Mouse (Mus musculus) T-helper 1 cell (primary cell): ENCODE data around the gene Dgki.

Experiments
- in situ Hi-C: fragments of 300-600 bp; cut with MboI, MseI; formaldehyde crosslinking; loops from one replicate; pipeline ENCODE4 v1.15.1; 2025; ENCODE audit warnings: high pct_unique_total_duplicates

Dgki gene

DNA sequence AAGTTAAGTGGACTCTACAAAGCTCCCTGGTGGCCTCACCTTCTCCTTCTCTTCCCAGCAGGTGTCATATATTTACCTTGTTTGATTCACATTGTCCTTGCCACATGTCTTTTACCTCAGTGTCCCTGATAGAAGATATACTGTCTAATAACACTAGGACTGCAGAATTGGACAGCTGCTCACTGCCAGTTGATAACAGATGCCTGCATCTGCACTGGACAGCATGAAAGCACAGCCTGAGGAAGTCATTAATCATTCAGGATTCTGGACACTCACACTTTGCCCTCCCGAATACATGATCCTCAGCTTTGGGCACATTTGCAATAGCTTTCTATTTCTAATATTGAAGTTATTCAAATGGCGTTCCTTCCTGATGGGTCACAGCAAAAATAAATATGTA is 362.5 kb downstream of the Dgki start:
- in situ Hi-C loops, result no loop called here

DNA sequence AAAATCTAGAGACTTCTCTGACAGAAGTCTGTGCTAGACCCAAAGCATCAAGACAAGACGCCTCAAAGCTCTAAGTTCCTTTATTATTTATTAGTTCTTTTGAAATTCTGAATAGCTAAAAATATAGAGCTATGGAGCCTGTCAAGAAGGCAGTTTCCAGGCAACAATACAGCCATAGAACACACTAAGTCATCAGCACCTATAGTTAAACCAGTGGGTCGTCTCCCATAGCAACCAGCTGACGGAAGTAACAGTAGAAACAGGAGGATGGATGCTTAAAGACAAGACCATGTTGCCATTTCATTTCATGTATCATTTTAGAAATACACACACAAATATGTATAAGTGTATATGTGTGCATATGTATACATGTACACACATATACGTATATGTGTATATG is 363.2 kb downstream of the Dgki start:
- in situ Hi-C loops, result no loop called here

DNA sequence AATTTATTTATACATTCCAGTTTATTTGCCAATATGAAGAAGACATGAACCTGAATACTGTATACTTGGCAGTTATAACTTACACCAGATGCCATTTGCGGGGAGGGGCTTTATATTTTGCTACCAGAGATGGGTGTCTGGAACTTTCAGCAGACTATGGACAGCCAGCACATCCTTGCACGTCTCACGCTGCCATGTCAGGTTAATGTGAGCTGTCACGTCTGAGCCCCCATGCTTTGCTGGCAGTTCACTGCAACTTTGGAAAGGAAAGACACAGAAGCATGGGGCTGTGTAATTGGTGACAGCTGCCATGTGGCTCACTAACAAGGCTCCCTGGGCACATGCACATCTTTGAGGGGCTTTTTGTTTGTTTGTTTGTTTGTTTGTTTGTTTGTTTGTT is 368.5 kb downstream of the Dgki start:
- in situ Hi-C loops, result no loop called here

DNA sequence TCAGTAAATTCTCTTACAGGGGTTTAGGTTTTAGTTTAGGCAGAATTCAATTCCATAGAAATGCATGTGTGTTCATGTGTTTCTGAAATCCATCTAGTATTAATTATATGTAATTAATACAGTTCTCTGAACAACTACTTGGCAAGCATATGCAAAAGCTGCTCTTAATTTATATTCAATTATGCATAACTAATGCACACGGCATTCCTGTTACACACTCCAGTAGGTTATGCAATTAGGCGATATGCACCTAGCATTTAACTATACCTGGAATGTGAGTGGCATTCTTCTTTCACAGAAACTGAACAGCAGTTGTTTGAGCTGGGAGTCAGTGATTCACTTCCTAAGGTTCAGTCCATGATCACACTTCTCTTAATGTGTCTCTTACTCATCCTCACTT is 370.2 kb downstream of the Dgki start:
- in situ Hi-C loops, result no loop called here

DNA sequence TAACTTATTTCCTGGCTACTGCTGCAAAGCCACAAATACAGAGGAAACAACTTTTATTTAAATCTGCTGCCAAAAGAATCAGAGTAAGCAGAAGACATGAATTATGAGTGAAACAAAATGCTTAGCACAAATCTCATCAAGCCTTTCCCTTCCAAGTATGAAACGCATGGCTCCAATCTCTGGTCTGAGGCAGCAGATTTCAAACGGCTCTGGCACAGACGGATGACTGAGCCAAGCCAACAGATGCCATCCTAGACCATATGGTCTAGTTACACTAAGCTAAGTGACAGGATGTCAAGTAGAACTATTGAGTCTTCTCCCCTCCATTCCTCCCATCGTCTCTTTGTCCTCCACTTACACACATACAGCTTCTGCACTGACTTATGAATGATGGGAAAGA is 373.5 kb downstream of the Dgki start:
- in situ Hi-C loops, result no loop called here

DNA sequence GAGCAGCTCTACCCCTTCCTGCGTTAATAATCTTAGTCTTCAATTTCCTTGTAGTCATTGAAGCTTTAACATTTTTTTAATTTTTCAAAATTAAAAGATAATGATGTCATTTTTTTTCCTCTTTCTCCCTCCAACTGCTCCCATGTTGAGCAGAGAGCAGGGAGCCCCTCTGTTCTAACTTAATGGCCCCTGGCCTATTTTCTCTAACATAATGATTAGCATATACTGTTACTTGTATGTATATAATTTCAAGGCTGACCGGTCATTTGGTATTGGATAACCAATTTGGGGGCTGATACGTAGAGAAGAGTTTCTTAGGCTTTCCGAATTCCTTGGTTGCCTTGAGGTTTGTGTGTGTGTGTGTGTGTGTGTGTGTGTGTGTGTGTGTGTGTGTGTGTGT is 378.0 kb downstream of the Dgki start:
- in situ Hi-C loops, result no loop called here

DNA sequence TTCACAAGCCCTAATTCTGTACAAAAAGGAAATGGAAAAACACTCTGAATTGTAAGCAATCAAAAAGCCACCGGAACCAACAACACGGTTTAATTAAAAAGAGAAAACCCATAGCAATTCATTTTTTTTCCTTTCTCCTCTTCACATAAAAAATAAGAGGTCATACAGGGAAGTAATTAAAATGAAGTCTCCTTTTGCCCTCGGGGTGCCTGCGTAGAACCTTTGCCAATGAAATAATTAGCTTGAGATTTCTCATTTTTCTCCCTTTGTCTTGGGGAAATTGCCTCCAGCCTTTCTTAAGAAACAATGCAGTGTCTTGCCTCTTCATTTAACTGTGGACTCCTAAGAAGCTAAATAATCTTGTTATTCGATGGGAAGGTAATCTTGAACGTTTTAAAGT is 388.4 kb downstream of the Dgki start:
- in situ Hi-C loops, result no loop called here

DNA sequence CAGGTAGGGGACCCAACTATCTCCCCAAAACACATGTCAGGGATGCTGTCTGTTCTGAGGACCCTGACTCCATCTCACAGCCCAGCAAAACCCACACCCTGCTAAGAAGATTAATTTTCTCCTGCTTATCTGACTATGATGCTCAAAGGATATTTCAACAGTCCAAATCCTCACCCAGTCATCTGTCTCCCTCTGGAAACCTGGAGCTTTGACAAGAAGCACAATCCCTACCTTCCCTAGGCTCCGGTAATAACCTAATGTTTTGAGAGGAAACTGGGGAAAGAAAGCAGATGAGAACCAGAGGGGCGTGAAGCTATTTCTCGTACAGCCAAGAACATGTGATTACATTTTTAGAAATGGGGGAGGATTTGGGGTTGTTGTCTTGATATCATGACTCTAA is 392.8 kb downstream of the Dgki start:
- in situ Hi-C loops, result no loop called here

DNA sequence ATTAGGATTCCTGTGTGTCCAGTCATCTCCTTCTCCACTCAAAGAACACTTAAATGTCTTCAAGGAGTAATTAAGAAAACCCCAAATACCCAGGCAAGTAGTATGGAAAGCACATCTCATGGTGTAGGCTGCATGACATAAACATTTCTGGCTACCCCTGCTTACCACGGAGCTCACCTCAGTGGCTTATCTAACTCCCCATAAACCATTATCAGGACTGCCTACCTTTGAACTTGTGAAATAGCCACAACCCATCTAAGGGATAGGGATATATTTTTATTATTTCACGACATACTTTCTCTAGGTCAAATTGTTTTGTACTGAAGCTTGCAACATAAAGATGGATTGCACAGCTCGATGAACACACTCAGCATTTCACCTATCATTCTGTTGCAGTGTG is 394.0 kb downstream of the Dgki start:
- in situ Hi-C loops, result no loop called here

DNA sequence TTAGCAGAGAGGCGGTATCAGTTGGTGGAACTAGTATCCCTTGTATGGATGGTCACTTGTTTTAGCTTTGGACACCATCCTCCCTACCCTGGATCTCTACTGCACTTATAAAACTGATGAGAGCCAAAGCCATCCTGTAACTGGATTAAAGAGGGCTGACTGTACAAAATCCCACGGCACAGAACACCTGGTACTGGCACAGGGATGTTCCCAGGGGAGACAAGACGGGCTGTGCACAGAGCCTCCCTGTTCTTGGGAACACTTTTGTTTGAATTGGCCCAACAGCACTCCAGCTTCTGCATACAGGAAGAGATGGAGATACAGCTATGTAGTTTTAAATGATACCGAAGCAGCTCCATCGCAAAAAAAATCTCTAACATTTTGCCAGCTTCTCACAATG is 395.1 kb downstream of the Dgki start:
- in situ Hi-C loops, result no loop called here

DNA sequence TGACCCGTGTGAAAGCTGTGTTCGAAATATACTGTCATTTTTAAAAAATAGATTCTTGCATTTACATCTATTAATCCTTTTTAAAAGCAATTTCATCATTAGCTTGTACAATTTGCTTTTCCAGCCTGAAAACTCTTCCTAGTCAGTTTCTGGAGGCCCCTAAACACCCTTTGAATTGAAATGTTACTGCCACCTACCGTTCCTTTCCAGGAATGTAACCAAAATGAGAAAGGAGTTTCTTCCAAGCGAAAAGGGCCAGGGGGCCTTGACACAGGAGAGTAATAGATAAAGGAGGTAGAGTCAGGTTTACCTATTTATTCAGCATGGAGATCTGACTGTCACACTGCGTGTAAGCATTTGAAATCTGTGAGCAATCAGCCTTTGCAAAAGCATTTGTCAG is 396.2 kb downstream of the Dgki start:
- in situ Hi-C loops, result no loop called here

DNA sequence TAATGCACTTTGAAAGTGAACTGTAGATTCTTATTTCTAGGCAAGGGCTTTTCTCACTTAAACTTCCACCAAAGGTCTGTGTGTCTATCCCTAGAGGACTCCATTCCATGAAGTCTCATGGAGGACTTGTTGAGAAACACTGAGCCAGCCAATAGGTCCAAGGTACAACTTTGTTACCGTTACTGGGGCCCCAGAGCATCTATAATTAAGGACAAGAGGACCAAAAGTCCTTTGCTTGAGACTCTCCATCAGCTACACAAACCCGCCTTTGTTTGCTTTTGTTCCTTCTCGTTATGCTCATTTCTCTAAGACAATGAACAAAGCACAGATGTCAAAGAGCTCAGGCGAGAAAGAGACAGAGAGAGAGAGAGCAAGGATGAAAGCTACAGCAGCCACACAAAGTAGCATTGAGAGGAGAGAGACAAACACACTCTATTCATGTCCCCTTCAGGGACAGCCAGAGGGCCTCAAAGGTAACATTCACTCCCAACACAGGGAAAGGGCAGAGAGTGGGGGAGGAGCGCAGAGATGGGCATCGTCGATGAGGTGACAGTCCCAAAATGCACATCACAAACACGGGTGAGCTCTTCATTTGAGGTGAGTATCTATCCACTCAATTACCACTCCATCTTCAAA is 396.7 kb downstream of the Dgki start:
- in situ Hi-C loops, result no loop called here

DNA sequence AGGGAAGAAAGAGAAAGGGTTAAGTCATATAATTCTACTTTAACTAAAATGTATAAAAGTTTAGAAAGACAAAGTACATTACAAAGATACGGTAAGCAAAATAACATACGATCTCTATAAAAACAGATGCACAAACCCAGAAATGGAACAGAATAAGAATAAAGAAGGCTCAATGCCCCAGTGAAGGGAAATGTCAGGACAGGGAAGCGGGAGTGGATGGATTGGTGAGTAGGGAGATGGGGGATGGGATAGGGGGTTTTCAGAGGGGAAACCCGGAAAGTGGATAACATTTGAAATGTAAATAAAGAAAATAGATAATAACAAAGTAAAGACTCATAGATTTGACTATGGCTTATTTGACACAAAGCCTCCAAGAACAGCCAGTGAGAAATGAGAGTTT is 400.1 kb downstream of the Dgki start:
- in situ Hi-C loops, result loop anchor here (10.0 kb wide), 1 partner anchor 765 kb away; no protein-coding TSS in a partner anchor

DNA sequence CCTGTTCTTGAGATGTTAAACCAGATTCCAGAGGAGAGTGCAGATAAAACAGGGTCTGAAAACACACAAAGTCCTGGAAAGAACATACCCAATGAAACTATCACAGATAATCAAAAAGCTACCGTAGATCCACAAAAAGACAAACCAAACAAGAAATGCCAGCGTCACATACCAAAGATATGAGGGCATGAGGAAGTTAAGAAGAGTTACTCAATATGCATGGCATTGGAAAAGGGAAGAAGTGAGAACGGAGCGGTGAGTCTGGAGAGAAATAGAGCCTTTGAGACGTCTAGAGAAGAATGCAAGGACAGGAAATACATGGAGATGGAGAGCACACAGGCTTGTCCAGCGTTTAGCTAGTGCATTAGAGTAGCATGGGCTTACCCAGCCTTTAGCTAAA is 401.6 kb downstream of the Dgki start:
- in situ Hi-C loops, result loop anchor here (10.0 kb wide), 1 partner anchor 766 kb away; no protein-coding TSS in a partner anchor

DNA sequence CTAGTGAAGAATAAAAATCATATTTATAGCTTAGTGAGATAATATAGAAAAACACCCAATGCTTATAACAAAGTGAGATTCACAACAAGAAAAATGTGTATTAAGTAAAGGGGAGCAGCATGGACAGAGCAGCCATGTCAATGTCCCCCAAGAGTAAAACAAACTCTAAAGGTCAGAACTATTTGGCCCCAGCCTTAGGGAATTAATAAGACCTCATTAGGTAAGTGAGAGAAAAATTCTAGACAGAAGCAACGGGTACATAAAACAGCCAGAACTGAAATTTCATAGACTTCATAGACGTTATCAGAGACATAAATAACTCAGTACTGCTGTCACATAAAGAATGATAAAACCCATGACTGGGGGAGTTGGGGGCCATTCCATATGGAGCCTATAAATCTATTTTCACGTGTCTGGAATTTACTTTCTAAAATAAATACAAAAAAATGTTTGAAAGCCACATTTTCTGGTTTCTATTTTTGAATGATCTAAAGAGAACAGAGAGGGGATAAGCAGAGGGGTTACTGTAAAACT is 402.3 kb downstream of the Dgki start:
- in situ Hi-C loops, result loop anchor here (10.0 kb wide), 1 partner anchor 767 kb away; no protein-coding TSS in a partner anchor

DNA sequence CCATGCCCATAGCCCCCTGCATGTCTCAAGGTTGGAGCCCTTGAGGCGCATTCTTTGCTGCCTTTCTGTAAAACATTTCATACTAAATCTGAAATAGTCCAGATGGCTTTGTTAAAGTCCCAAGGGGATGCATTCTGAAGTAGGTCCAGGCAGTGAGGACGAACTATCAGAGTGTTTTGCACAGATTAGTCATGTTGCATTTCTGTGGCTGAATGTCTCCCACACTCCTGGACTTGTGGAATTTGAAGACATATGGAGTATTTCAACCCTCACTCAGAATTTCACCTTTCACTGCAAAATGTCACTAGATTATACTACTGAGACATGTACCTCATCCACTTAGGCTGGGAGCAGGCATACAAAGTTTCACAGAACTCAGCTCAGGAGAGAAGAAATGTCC is 403.3 kb downstream of the Dgki start:
- in situ Hi-C loops, result loop anchor here (10.0 kb wide), 1 partner anchor 768 kb away; no protein-coding TSS in a partner anchor

DNA sequence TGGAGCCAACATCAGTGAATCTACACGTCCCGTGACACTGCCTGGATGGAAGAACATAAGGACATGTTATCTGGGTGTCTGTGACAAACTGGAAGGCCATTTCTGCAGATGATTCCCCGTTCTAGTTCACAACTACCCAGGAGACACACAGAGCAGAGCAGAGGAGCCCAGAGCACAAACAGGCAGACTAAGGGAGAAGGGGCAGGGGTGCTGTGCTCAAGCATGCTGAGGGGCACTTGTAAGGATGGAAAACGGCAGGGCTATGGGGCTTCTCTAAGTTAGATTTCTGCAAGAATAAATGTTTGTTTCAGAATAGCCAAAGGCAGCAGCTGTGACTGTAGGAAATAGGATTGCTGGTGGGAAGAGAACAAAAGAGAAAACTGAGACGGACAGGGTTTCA is 408.2 kb downstream of the Dgki start:
- in situ Hi-C loops, result loop anchor here (10.0 kb wide), 1 partner anchor 773 kb away; no protein-coding TSS in a partner anchor

DNA sequence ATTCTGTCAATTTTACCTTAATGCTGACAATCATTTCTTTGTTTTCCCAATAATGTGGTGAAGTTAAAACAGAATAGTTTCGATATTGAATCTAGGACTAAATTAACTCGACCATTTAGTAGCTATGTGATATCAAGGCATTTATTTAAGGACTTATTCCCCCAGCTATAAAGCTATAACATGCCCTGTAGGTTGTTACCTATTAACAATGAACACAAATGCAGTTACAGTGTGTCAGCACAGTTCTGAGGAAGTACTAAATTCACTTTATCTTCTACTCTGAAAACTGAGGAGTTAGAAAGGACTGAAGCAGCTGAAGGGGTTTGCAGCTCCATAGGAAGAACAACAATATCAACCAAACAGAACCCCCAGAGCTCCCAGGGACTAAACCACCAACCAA is 409.2 kb downstream of the Dgki start:
- in situ Hi-C loops, result loop anchor here (10.0 kb wide), 1 partner anchor 774 kb away; no protein-coding TSS in a partner anchor

DNA sequence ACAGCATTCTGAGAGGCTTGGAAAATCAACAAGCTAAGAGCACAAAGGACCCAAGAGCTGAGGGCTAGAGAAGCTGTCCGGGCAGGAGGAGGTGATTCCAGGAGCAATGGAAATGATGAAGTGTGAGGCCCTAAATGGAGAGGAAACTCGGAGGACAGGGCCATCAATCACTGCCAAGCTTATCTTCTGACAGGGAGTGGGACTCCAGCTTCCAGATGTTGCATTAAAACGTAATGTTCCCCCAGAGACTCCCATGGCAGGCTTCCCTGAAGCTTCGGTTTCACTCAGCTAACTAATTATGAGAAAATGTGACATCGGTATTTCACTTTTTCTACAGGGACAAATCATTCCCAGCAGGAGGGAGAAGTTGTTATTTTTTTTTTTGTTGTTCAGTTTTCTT is 409.7 kb downstream of the Dgki start:
- in situ Hi-C loops, result loop anchor here (10.0 kb wide), 1 partner anchor 775 kb away; no protein-coding TSS in a partner anchor

DNA sequence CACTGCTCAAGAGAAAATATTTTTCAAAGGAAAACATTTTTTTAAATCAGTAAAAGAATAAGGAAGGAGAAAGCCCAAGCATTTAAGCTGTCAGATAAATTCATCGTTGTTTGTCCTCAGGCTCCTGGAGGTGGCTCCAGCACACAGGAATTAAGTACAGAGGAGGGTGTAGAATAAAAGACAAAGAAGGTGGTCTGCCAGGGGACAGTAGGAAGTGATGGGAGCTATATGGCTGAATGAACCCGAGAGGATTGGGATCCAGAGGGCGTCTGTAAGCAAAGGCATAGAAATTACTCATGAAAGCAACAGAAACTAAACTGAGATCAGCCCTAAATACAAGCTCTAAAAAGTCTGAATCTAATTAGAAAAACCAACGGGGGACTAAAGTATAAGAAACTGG is 418.7 kb downstream of the Dgki start:
- in situ Hi-C loops, result no loop called here

DNA sequence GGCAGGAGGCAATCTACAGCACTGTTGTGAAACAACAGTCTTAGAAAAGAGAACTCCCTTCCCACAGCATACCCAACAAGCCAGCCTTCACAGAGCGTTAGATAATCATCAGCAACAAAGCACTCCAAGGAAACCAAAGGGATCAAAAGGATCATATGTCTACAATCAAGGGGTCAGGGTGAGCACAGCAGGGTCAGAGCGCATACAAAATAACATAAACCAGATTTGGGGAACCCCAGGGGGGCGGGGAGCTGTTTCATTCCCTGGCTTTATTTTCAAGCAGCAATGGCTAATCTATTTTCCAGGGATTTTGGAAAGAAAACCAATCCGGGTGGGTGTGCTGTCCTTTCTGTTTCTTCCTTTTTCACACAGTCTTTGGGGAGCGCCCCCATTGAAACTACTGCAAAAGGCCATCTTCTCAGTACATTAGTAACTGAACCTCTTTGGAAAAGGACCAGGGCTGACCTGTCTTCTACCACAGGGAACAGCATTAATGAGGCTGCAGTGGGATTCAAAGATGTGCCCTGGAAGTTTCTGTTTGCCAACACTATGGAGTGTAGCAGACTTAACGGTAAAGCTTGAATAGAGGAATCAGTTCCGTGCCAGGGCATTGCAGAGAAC is 419.2 kb downstream of the Dgki start:
- in situ Hi-C loops, result no loop called here

DNA sequence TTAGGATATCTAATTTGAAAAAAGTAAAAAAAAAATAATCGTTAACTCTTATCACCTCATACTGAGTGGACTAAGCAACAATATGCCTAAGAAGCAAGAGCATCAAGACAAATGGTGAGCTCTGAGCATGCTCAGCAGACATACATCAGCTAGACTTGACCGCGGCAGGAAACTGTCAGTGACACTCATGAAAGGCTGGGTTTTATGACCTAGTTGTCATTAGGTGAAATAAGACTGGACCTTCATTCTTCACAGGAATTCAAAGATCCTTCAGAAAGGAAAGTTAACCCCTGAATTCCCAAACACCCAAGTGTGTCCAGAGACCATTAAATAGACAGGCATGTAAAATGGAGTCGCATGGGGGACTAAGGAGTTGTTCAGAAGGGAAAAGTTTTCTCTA is 422.6 kb downstream of the Dgki start:
- in situ Hi-C loops, result no loop called here

DNA sequence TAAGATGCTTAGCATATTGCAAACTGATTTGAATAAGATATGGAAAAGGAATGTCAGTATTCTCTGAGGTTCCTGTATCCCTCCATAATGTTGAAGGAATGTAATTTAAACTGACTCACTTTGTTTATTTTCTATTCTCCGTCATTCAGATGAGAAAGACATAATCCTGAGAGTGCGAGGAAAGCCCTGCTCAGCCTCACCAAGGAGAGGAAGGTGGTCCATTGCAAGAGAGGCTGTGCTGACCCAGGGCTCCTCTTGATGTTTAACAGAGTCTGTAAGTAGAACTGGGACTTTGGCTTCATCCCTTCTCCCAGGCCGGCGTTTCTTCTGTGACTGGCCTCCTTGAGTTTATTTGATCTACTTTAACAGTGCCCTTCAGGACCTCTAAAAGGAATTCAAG is 423.6 kb downstream of the Dgki start:
- in situ Hi-C loops, result no loop called here
